Mouse (Mus musculus) urinary bladder, adult 18-20 months (tissue): Measurements from ENCODE around the gene Cdk14.

Experiments
- DNase-seq, 2 experiments: peaks; one replicate each; pipeline ENCODE4 v3.0.0; 2022; ENCODE audit warnings: low spot score in 2 of 2, mixed read lengths in 2 of 2

The Cdk14 gene

DNA sequence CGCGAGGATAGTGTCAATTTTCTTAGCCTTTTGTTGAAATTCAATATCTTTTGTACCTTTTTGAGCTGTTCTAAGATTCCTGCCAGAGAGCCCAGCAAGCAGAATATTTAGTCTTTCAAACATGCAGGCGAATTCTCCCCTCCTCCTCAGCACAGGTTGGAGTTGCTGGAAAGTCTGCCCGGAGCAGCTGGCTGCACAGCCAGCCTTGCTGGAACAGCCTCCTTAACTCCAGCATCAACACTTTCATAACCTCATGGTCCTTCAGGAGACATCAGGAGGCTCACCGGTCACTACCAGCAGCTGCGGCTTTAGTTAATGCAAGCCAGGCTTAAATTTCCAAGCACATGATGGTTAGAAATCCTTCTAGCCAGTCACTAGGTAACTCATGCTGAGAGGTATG lies 105.8 kb downstream of the Cdk14 start:
- DNase-seq: no peak

DNA sequence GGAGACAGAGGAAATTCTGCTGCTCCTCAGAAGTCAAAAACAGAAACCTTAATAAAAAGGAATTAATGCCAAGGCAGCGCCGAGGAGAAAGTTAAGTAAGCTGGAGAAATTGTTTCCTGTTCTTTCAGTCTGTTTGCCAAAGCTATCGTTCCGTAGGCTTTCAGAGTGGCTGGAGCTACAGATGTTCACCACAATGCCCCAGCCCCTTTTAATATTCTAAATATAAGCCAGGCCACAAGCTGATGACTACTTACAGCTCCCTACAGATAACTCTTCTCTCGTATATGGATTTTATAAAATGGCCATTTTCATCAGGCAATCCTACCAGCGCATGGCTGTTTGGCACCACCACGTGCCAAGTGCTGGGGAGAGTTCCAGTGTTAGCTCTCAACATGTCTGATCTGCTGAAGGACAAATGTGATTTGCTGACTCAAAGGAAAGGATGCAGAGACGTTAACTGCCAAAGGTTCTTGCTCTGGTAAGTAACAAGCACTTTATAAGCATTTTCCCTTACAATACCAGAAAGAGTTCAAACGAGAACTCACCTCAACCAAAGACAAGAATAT lies 106.8 kb downstream of the Cdk14 start:
- no peak for DNase-seq

DNA sequence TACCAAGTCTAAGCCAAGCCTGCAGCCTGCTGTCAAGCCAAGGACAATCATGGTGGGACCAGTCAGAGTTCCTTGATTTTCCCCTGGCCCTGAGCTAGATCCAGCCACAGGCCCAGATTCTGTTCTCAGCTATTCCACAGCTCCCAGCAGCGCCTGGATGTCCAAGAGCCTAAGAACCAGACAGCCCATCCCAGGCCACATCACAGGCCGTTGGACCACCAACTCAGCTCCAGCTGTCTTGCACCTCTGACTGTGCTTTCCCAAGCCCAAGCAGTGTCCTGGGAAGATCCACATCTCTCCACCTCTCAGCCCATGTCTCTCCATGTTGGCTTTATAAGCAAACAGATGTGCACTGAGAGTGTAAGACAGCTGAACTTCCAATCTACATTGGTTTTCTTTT lies 114.8 kb downstream of the Cdk14 start:
- no peak for DNase-seq

DNA sequence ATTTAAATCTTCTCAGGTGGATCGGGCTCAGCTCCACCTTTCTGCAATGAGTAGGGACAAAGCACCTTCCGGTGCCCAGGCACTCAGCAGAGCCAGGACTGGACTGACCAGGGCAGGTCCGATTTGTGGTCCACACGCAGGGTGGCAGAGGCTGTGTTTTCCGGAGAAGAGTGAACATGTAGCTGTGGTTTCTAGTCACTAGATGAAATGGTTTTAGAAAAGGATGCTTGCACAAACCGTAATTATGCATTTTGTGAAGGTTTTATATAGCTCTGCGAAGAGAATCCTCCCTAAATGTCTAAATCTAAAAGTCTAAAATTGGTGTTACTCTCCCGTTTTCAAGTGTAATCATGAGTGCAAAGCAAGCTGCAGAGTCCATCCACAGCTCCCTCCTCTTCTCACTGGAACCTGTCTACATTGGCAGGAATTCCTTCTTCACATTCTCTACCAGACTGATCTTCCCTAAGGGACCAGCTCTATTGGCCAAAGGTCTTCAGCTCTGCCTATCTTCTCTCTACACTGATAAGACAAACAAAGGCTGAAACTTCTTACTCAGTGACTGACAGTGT lies 116.9 kb downstream of the Cdk14 start:
- no peak for DNase-seq

DNA sequence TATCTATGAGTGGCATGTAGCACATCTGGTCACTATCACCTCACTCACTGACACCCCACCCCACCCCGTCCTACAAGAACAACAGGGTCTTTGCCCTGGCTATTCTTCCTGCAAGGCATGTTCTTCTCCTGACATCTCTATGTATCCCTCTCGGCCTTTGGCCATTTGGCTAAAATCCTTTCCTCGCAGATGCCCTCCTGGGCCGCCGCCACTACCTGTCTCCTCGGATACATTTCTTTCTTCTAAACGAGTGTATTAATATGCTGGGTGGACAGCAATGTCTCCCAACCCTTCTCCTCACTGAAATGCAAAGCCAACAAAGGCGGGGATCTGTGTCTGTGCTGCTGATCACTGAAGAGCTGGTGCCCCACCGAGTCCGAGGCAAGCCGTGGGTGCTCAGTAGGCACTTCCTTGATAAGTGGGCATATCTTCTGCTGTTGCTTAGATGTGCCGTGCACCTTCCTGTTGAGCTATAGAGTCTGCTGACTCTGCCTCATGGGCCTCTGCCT lies 118.5 kb downstream of the Cdk14 start:
- no peak for DNase-seq

DNA sequence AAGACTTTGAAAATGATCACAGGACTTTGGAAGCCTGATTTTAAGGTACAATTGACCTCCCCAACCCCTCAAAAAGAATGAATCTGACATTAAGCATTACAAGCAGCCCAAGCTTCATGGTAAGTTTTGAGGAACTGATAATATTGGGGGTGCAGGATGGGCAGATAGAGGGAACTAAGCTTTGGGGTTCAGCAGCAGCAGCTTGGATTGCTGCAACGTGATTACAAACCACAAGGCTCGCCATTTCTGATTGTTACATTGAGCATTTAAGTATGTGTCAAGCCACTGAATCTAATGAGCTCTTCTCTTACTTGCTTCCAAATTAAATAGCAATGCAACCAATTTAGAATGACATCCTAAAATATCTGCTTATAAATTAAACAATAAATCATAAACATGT lies 119.1 kb downstream of the Cdk14 start:
- DNase-seq: no peak

DNA sequence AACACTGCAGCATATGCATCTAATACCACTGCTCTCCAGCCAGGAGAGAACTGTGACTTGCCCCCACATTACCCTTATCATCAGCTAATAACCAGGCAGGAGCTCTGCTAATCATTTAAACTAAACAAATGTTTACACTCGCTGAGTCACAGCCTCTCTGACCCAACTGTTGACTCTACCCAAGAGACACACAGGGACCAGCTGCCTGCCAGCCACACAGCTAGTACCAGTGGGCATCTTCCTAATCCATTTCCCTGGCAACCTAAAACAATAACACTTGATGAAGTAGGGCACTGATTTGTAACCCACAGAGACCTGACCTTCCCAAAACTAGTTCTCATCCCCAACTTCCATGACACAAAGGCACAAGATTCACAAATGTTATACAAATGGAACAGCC lies 119.8 kb downstream of the Cdk14 start:
- no peak for DNase-seq

DNA sequence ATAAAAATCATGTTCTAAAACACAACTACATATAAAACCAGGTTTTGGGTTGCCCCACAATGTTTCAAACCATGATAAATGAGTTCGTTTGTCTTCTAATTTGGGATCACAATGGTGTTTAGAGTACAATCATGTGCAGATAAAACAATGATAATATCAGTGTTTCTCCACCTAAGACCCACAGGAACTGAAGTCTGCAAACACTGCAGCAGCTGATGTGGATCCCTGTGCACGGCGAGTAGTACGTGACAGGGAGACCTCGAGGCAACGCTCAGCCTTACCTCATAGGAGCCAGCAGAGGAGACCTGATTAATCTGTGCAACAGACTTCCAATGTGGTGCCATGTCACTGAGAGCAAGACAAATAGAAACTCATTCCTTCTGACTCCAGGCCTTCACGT lies 122.9 kb downstream of the Cdk14 start:
- no peak for DNase-seq

DNA sequence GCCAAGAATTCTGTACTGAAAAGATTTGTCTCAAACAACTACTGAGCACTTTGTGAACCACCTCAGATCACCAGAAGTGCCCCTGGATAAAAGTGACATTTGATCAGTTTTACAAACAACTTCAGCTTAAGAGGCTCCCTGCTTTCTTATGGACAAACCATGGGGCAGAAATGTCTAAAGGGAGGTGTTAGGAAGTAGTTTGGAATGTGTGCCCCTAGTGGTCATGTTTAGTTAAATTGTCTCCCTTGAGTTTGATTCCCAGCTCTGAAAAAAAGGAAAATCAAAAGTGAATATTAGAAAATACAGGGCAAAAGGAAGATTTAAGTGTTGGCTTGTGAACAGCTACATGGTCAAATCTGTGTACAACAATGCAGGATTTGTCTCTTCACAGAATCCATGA lies 123.3 kb downstream of the Cdk14 start:
- DNase-seq: no peak

DNA sequence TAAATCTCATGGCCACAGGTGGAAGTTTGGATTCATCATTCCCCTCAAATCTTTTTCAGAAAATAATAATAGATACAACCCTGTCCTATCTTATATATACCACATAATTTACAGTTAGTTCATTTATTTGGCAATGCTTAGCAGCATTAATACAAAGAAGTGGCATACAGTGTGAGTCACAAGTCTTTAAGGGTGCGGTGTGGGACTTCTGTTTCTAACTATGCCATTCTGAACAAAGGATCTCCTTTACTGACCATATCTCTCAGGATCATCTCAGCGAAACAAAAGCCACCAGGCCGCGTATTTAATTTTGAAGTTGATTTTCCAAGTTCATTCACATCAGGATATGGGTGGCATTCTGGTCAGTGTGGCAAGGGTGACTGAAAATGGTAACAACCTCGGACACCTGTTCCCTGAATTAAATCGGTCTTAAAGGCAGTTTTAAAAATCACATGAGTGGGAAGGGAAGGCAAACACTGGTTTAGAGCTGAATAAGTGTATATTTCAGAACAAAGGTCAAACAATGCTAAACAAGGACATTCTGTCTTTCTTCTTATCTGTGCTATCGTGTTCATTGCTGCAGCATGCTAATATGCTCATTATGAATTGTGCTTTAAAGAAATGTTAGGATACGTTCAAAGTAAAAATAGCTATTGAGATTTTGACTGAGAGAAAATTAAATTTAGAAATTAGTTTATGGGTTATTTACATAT lies 127.1 kb downstream of the Cdk14 start:
- no peak for DNase-seq

DNA sequence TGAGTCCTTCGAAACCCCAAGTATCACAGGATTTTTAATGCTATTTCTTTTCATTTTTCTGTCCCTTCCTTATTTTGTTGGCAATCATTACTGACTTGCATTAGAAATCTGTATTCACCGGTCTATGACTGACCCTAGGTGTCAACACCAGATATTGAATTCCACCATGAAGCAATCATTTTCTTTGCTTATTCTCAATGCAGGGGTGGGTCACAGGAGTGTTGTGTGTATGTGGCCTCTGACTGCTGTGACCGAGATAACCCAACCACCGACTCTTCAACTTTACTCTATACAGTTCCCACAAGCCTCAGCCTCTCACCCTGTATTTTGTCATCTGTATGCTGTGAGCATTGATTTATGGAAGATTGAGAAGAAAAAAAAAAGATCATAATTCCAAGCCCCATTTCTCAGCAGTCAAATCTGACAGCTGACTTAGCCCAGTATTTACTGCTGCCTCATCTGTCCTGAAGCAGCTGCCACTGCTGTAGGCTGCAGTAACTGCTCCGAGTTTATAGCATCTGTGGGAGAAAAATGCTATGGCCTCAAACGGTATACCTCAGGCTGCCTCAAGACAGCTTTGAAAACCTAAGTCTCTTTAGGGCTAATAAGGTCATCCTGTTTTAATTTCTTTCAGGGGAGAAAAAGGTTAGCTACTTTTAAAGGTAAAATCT lies 128.7 kb downstream of the Cdk14 start:
- no peak for DNase-seq

DNA sequence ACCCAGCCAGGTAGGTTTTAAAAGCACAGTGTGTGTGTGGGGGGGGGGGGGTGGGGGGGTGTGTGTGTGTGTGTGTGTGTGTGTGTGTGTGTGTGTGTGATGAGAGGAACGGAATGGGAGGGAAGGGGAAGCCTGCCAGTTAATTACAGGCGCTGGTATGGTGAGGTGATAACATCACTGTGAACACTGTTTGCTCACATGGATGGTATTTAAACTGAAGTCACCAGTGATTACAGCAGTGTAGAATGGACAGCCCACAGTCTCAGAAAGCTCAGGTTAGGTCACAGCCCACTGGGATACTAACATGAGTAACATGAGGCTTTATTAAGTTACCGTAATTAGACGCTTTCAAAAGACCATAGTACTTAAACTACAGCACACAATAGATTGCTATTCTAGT lies 129.4 kb downstream of the Cdk14 start:
- DNase-seq: no peak

DNA sequence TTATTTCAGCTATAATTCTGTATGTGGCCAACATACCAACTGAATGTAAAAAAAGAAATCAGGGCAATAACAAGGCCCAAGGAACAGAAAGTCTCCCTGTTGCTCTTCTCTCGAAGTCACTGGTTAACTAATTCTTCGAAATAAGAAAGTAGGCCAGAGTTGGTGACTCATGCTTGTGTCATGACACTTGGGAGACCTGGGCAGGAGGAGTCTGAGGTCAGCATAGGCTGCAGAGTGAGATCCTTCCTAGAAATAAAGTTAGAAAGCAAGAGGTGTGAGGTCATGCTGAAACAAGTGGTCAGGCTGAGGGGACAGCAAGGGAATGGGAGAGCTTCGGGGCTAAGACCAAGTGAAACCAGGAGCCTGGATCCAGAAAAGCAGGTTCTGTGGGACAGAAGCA lies 134.2 kb downstream of the Cdk14 start:
- no peak for DNase-seq

DNA sequence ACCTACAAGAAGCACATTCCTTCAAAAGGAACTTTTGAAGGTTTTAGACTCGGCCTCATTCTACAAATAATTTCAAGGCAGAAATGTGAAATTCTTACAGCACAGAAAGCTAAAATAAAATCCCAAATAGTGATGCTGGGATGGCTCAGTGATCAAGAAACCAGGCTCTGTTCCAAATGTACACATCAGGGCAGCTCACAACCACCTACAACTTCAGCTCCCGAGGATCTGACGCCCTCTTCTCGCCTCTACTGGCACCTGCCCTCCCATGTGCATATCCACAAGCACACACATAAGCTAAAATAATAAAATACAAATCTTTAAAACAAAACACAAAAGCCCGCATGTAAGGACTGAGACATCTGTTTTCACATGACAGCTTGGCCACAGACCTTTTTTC lies 135.6 kb downstream of the Cdk14 start:
- DNase-seq: no peak

DNA sequence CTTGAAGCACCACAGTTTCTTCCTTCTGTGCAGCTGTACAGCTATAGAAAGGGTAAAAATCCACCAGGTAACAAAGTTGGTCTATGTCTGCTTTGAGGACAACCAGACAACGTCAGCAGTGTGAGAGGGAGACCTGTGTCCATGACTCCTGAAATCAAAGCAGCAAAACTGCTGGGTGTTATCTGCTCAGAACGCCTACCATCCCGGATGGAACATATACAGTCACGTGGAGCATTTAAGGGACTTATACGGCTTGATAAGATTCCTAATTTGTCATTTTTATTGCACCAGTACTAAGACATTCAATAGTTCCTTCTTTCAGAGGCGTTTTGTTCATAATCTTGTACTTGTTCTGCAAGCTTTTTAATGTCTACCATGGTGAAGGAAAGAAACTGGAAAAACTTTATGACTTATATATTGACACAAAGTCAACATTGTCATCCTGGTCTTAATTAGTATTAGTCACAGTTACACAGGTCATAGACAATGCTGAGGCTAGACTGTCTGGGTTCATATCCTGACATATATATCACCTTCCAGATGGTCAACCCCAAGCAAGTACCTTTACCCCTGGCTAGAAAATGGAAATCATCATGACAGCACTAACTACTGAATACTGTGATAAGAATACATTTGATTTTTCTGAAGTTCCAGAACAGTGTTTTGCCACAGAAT lies 136.2 kb downstream of the Cdk14 start:
- no peak for DNase-seq

DNA sequence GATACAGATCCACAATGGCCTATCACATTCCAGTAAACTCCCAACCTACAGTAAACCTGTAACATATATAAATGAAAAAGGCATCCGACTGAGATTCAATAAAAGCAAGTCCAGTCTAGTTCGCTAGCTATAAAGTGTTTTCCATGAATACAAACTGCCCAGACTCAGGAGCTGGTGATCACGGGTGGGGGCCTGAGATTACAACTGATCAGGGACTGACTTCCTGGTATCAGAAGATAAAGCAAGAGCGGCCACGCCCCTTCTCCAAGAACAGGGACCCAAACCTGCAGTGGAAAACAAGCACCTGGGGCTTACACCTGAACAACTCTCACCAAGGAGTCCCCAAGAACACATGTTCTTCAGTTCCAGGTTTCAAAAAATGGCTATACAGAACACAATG lies 137.7 kb downstream of the Cdk14 start:
- no peak for DNase-seq

DNA sequence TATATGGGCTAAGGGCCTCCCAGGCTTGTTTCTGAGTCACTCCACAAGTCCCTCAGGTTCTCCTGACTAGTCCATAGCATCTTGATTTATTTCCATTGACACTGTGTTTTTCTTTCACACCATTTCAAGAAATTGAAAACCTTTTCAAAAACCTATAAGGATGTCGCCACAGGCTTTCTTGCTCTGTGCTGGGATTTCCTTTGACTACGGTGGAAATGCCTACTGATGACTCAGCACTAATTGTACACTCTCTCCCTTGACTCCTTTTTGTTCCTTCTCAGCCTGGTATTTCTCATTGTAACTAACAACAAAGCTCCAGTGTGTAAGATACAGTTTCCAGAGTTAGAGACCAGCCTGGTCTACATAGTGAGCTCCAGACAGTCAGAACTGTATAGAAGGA lies 144.8 kb downstream of the Cdk14 start:
- DNase-seq: no peak

DNA sequence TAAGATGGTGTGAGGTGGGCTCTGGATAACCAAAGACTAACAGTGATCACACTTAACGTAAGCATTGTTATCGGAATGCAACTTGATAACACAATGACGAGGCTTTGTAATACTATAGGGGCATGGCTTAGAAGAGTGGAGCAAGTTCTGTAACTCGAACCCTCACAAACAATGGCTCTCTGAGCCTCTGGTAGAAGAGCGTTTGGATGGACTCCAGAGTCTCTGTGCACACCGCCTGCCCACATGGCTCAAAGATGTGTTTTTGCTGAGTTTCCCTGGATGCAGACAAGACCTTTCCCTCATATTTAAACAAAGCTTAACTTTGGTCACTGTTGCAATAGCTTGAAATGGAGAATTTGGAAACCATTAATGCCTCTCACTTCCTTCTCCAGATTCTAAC lies 145.8 kb downstream of the Cdk14 start:
- DNase-seq: no peak

DNA sequence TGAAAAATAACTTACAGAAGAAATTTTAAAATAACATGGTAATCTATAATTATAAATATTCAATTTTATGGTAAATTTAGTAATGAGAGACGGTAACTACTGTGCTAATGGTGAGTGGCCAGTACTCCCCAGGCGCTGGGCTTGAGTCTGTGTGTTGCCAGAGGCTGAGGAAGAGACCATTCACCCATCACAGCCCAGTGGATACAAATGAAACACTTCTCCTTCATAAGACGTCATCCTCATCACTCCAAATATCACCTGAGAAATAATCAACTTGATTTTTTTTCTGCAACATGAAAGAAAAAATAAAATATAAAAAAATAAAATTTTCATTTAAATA lies 153.4 kb downstream of the Cdk14 start:
- no peak for DNase-seq

DNA sequence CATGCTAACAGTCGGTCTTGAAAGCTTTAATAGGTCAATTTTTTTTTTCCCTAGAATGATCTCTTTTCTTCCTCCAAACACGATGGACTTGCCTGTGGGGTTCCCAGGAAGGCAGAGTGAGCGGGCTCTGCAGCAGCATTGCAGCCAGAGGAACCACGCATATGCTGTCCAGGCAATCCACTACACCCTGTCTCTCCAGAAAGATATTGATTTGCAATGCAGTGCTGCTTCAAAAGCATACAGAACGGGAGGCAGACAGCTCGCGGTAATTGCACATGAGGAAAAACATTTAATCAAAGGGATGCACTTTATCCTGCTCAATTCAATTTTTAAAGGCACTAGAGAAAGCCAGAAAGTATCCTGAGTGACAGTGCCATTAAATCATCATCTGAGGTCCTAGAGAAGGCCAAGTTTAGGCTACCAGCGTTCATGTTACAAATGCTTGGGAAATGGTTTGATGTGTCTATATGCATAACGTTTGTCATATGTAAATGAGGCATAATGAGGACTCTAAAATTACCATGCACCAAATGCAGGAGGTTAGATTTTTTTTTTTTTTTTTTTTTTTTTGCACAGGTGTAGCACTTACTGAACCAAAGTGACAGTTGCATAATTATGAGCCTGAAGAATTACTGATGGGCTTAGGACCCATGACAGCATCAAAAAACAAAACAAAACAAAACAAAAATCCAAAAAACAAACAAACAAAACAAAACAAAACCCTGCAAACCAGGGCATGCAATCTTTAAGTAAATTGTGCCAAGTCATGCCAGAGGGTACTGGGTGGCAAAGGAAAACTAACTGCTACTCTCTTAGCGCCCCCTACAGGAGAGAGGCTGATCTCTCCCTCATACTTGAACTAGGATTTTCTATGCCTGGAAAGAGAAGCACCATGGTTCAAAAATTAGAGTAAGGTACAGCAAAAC lies 154.0 kb downstream of the Cdk14 start:
- peak in 1 of 2 experiments; percentile 40 for DNase-seq

DNA sequence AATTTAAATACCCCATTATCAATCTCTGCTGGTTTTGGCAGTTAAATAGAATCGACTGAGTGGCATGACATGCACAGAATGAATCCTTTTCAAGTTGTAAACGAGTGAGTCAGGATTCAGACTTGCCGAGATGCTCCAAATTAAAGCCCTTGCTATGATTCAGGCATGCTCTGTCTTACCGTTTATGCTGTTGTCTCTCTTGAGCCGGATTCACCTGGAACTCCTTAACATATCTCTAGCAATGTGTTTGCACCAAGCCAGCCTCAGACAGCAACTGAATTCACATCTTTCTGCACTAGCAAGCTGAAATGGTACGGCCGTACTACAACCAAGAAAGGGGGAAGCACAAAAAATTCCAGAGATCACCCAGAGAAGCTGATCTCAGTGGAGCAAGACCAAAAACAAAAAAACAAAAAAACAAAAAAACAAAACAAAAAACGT lies 154.7 kb downstream of the Cdk14 start:
- no peak for DNase-seq
